Mouse (Mus musculus): ENCODE measurements around the gene Cdk11b. TPM values are rescaled to one million over a fixed set of nuclear protein-coding genes. Genes with fewer than 3 reads are reported as not detected.

Gene Cdk11b
- 99.3 and 148 TPM in 2 replicates for polyA plus RNA-seq (2012)

DNA sequence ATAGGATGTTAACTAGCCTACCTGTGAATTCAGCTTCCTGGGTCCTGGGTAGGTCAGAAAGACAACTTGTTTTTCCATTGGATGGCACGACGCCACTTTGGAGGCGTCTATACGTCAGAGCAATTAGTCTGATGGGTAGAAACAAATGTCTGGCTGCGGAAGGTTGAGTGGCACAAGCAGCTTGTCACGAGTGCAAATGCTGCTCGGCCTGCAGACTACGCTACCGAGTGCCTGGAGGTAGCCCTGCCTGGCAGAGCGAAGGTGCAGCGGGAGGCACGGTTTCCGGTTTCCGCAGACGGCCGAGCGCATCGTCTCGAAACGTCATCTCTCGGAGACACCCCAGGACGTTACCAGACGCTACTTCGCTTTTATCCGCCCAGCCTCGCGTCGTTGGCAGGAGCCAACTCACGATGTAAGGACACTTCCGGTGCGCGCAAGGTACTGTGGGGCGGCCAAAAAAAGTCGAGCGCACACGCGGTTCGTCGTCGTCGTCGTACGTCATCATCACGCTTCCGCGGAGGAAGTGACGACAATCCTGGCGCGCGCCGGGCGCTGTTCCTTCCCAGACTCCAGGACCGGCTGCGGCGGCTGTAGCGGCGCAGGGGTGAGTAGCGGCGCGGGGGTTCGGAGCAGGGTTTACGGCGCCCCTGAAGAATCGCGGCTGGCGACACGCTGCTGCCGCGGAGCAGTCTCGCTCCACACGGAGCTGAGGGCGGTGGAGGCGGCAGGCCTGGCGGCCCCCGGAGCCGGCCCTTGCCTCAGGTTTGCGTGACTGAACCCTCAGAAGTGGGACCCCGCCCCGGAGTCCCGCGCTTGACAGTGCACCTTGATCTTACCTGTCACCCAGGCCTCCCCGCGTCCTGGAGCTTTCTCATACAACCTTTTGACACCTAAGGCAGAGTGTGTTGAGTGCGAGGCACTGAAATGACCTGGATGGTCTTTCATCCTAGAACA lies at the start of gene Cdk11b:
Gene Cdk11b (plus strand): TSS at position 517 of the 954 bp plus-strand sequence.

DNA sequence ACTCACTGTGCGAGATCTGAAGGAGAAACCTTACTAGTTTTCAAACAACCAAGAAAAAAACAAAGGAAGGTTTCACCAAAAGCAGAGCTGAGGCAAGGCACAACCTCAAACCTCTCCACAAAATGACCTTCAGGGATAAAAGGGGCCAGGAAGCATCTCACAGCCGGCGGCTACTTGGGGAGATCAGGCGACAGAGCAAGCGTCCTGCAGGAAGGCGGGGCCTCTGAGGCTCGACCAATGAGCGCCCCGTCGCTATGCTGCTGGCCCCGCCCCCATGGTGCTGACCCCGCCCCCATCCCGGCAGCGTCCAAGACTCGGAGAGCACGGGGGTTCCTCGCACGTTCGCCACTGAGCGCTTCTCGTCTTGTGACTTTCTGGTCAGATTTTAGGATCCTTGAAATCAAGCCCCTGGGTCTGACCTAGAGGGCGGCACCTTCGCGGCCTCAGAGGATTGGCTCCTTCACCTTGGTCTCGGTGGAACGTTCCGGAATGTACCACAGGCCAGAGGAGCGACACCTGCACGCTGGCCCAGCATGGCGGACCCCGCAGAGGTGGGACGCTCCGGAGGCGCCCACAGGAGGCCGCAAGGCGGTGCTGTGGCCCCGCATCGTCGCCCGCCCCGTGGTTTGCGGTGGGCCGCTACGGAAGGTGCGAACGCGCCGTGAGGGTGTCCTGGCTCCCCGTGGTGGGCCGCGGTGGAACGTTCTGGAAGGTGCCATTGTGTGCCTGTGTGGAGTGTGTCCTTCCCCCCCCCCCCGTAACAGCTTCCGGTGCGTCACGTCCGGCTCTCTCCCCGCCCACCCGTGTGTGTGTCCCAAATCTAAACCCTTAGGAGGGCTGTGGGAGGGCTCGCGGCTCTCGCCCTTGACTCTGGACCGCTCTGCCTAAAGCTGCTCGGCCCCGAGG lies 23.3 kb upstream of the Cdk11b start, which contains the start of gene Slc35e2:
Gene Slc35e2 (plus strand): TSS at position 326 of the 906 bp plus-strand sequence.

DNA sequence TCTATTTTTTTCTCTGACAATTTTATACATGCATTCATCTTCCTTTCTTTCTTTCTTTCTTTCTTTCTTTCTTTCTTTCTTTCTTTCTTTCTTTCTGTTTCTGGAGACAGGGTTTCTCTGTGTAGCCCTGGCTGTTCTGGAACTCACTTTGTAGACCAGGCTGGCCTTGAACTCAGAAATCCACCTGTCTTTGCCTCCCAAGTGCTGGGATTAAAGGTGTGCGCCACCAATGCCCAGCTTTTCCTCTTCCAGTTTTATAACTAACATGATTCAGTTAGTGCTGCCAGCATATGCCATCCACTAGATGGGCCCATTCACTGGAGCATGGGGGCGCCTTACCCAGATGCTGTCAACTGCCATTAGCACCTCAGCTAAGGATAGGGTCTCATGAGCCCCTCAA lies 20.7 kb downstream of the Cdk11b start, which contains the start of gene Gm10563:
Gene Gm10563 (minus strand): TSS at position 101 of the 400 bp plus-strand sequence.

DNA sequence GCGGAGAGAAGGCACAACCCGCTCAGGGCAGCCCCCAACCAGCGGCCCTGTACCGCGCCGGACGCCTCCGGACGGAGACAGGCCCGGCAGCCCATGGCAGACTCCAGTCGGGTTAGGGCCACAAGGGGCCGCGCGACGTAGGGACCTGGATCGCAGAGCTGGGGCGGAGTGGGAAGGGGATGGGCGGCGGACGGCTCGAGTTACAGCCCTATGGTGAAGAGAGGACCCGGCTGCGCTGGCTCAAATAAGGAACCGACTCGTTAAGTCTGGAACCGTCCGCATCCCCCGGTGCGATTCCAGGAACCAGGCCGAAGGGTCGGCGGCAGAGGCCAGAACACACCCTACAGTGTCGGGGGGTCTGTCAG lies 28.4 kb downstream of the Cdk11b start, which contains the start of gene Mmp23:
Gene Mmp23 (minus strand): TSS at position 299 of the 365 bp plus-strand sequence.

DNA sequence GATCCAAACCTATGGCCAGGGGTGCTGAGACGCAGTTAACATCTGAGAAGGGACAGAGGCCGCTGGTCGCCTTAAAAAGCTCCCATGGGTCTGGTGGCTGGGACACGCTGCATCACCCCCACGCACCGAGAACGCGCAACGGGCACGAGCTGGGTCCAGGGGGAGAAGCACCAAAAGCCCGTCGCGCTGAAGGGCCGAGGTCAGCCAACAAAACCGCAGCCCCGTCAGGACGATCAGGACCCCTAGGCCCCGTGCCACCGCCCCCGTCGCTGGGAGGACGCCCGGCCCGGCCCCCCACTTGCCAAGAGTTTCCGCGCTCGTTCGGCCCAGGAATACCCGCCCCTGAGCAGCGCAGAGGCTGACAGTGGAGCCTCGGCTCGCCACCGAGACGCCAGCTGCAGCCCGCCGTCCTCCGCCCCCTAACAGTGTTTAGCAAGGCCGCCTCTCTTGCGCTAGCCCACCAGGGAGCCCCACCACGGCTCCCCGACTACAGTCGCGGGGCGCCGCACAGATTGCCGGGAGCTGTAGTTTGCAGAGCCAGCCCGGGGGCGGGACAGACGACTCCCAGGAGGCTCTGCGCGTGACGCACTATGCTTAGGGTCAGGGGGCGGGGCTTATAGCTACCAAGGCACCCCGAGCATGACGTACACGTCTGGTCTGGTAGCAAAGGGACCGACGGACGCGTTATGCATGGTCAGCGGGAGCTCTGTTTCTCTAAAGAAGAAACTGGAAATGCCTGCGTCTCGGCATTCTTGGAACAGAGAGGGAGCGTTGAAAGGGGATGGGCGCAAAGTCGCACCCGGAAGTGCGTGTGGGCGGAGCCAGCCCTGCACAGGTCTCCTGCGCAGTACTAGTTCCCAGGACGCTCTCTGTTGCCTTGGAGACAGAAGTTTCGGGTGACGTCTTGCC lies 44.3 kb downstream of the Cdk11b start, which contains the start of gene Mib2:
Gene Mib2 (minus strand): TSS at position 510 of the 909 bp plus-strand sequence.

DNA sequence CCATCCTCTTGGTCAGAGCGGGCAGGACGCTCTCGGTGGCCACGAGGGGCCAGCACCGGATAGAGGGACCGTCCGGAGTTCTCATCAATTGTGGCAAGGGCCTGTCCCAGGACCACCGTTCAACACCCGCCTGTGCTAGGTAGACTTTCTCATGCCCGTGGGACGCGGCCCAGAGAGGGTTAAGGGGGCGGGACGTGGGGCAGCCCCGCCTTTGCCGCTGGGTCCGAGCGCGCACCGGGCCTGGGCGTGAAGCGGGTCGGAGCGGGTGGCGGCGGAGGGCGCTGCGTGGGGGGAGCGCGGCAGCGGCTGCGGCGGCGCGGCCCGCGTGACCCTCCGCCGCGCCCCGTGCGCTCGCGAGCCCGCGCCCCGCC lies 69.4 kb downstream of the Cdk11b start, which contains the start of gene Fndc10:
Gene Fndc10 (plus strand): TSS at position 232 of the 371 bp plus-strand sequence.

Other genes with a start within 250 kb of the Cdk11b start
- not detected in 2 replicates for gene Gabrd, start 226.7 kb upstream of the Cdk11b start, polyA plus RNA-seq (2012)
- gene Cfap74, start 215.7 kb upstream of the Cdk11b start, polyA plus RNA-seq (2012) = not detected in 2 replicates
- 0.37 TPM in 1 of 2 replicates, not detected in the other for gene Tmem52, start 155.7 kb upstream of the Cdk11b start, polyA plus RNA-seq (2012)
- gene Gnb1, start 133.5 kb upstream of the Cdk11b start, polyA plus RNA-seq (2012) = 39.3 and 43.9 TPM in 2 replicates
- 86.0 and 90.5 TPM in 2 replicates for gene Nadk, start 62.5 kb upstream of the Cdk11b start, polyA plus RNA-seq (2012)
- gene Slc35e2, start 23.4 kb upstream of the Cdk11b start, polyA plus RNA-seq (2012) = 1.4 and 1.5 TPM in 2 replicates
- gene Gm10563, start 20.6 kb downstream of the Cdk11b start, polyA plus RNA-seq (2012) = not detected in 2 replicates
- gene Mmp23, start 28.5 kb downstream of the Cdk11b start, polyA plus RNA-seq (2012) = 1.5 TPM in 2 replicates
- gene Mib2, start 44.3 kb downstream of the Cdk11b start, polyA plus RNA-seq (2012) = 55.6 and 61.6 TPM in 2 replicates
- 5.3 and 7.8 TPM in 2 replicates for gene Fndc10, start 69.5 kb downstream of the Cdk11b start, polyA plus RNA-seq (2012)
- 48.9 and 53.6 TPM in 2 replicates for gene Ssu72, start 79.9 kb downstream of the Cdk11b start, polyA plus RNA-seq (2012)
- 0.53 and 1.3 TPM in 2 replicates for gene Tmem240, start 109.9 kb downstream of the Cdk11b start, polyA plus RNA-seq (2012)
- gene Atad3a, start 136.2 kb downstream of the Cdk11b start, polyA plus RNA-seq (2012) = 56.6 and 80.5 TPM in 2 replicates
- gene Vwa1, start 149.8 kb downstream of the Cdk11b start, polyA plus RNA-seq (2012) = 0.02 and 0.09 TPM in 2 replicates
- gene Tmem88b, start 161.0 kb downstream of the Cdk11b start, polyA plus RNA-seq (2012) = not detected in 2 replicates
- gene Ankrd65, start 165.6 kb downstream of the Cdk11b start, polyA plus RNA-seq (2012) = 0.04 TPM in 1 of 2 replicates, not detected in the other
- gene Mrpl20, start 178.0 kb downstream of the Cdk11b start, polyA plus RNA-seq (2012) = 16.8 and 21.1 TPM in 2 replicates
- gene Ccnl2, start 187.6 kb downstream of the Cdk11b start, polyA plus RNA-seq (2012) = 31.6 and 49.6 TPM in 2 replicates
- gene Aurkaip1, start 206.4 kb downstream of the Cdk11b start, polyA plus RNA-seq (2012) = 234 and 261 TPM in 2 replicates
- 0.96 TPM in 1 of 2 replicates, not detected in the other for gene Mxra8, start 214.8 kb downstream of the Cdk11b start, polyA plus RNA-seq (2012)
- gene Dvl1, start 222.5 kb downstream of the Cdk11b start, polyA plus RNA-seq (2012) = 103 and 130 TPM in 2 replicates
- gene Tas1r3, start 238.5 kb downstream of the Cdk11b start, polyA plus RNA-seq (2012) = 0.14 and 0.22 TPM in 2 replicates
- gene Cptp, start 244.6 kb downstream of the Cdk11b start, polyA plus RNA-seq (2012) = 2.0 and 2.1 TPM in 2 replicates
- gene Ints11, start 244.7 kb downstream of the Cdk11b start, polyA plus RNA-seq (2012) = 14.7 and 15.3 TPM in 2 replicates

All from megakaryocyte-erythroid progenitor cell, adult 5 weeks (primary cell).